Mouse (Mus musculus) right cerebral cortex, postnatal 25 days (tissue): ENCODE data around the gene Gsg1l.

Source experiments
- DNase-seq: peaks from one replicate; pipeline ENCODE4 v3.0.0; 2022

The Gsg1l gene

DNA sequence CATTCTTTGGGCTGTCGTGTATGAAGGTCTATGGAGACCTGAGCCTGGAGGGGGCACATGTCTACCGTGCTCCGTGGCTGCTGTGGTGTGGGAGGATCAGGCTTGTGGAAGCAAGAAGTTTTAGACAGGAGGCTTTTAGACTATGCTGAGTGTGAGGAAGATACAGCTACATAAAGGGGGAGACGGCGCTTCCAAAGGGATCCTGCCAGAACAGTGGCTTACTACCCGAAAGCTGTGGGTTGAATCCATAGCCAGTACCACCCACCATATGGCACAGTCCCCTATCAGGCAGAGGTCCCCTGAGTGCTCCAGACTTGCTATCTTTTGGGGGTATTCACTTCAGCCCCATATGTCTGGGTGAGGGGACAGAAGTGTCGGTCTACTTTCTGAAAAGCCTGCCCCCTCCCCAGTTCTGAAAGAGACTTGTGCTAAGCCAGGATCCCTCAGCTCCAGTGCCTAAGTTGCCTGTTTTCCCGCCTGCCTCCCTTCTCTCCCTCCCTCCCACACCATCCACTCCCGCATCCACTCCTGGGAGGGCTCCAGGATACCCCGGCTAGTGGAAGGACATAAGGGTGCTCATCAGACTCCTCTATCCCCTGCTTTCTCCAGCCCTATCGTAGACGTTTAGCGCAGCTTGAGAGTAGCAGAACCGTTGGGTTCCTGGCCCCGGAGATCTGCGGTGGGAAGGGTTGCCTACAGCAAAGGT, 1.1 kb downstream of the Gsg1l start:
- peak; percentile 46 for DNase-seq

- DNase-seq, result no peak
Measured at GRCm38 (mm10) chr7:126076935-126077334, 5.3 kb downstream of the Gsg1l start.

DNA sequence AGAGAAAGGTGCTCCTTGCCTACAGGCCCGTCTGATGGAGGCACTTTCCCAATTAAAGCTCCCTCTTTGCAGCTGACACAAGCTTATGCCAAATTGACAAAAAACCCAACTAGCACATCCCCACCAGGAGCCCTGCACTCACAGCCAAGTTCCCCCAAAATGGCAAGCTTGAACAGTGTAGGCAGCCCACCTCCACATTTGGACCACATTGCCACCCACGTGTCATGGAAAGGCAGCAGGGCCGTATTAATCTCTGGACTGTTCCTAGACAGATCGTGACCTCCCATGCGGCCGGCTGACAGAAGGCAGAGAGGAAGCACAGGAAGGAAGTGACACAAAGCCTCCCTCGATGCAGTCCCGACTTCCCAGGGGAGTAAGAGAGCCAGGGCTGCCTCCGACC, 7.2 kb downstream of the Gsg1l start:
- DNase-seq, result no peak

GRCm38 (mm10) chr7:126070321-126070720, 11.9 kb downstream of the Gsg1l start:
- no peak for DNase-seq

GRCm38 (mm10) chr7:126066777-126067176, 15.4 kb downstream of the Gsg1l start:
- DNase-seq, result peak; percentile 44

DNA sequence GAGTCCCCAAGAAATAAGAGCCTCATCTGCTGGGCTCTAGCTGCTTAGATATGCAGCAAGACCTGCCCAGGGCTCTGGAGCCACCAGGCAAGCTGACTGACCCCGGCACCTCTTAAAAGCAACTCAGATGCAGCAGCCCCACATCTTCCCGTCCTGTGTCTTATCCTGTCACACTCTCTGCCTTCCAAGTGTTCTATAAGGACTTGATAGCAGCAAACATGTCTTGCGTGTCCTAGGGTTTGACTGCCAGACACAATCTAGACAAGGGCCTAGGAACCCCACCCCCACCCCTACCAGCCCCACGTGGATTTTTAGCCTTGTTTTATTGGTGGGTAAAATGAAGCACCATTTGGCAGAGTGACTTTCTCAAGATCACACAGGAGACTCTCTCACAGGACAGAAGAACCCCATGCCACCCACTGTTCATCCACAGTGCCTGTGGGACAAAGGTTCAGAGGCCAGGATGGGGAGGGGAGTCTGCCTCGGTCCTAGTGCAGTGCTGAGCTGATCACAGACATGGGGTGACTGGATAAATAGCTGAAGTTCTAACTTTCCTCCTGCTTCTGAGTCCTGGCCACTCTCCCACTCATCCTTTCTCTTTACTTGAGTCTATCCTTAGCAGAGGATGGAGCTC, 16.9 kb downstream of the Gsg1l start:
- no peak for DNase-seq

DNA sequence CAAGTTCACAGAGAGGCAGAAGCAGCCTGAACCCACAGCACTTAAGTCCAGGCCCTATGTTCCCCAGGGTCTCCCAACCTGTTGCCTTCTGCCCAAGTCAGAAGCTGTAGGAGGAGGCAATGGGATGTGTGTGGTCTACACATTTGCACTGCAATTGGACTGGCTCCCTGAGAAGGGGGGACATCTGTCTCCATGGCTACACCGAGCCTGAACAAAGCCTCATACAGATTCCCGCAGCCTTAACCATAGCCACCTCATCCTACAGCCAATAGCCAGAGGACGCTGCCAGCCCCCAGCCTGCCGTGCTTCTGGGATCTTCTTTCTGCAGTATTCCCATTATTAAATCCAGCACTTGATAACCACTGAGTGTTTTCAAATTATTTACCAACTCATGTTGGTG, 20.0 kb downstream of the Gsg1l start:
- no peak for DNase-seq

GRCm38 (mm10) chr7:126058918-126059317, 23.3 kb downstream of the Gsg1l start:
- DNase-seq, result no peak

GRCm38 (mm10) chr7:126057332-126057914, 24.8 kb downstream of the Gsg1l start:
- DNase-seq, result no peak

DNA sequence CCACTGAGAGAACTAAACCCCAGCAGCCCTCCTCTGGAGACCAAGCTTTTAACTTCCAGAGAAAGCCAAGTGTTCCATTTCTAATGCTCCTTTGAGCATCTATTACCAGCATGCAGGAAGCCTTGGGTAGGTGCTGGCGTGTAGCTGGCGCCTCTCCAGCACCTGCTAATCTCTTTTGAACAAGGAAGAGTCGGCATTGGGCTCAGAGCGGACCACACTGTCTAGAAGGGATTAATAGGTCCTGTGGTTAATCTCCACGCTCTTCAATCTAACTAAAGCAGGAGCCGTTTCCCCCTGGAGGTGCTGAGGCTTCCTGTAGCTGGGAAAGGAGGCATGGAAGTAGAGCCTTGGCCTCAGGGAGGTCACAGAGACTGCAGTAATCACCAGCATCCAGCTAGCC, 27.6 kb downstream of the Gsg1l start:
- no peak for DNase-seq

DNA sequence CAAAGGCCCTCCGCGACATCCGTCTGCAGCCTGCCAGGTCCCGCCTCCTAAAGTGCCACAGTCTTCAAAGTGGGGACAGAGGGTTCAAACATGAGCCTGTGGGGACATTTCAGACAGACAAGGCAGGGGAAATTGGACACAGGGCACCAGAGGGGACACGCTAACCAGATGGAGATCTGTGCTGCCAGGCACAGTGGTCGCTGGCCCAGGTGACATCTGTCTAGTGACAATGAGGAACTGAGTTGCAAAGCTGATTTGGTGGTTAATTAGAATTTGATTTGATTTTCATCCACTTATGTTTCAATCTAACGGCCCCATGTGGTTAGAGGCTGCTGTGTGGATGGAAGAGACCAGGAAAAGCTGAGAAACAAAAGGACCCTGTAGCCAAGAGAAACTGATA, 28.6 kb downstream of the Gsg1l start:
- DNase-seq, result no peak

DNA sequence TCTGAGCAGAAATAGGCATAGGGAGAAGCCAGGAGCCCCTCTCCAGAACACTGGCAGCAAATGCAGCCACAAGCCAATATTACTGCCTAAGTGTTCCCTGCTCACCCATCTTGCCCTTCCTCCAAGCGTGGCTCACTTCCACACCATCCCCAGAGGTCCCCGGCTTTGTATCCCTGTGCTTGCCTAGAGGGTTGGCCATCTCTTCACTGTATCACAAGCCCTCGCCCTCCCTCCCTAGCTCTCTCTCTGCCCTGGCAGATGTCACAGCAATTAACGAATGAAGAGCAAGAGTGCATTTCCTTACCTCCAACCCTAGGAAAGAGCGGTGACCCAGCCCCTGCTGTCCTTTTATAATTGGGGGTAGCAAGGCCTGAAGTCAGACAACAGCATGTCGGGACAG, 30.3 kb downstream of the Gsg1l start:
- no peak for DNase-seq

DNA sequence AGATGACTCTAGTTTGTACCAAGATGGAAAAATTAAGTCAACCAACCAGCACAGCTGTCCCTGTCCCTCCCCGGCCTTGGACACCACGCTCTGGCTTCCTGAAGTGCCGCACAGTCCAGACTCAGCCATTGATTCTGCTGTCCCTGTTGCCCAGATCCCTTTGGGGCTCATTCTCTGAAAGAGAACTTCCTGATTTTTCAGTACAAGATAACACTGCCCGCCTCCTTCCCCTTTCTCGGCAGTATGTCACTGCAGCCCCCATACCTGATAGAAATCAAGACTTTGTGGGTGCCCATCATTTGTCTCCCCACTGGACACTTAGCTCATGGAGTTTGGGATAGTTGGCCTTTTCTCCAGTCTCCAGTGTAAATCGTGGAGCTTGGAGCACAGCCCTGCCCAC, 37.1 kb downstream of the Gsg1l start:
- DNase-seq, result no peak

GRCm38 (mm10) chr7:126042306-126042705, 39.9 kb downstream of the Gsg1l start:
- no peak for DNase-seq

DNA sequence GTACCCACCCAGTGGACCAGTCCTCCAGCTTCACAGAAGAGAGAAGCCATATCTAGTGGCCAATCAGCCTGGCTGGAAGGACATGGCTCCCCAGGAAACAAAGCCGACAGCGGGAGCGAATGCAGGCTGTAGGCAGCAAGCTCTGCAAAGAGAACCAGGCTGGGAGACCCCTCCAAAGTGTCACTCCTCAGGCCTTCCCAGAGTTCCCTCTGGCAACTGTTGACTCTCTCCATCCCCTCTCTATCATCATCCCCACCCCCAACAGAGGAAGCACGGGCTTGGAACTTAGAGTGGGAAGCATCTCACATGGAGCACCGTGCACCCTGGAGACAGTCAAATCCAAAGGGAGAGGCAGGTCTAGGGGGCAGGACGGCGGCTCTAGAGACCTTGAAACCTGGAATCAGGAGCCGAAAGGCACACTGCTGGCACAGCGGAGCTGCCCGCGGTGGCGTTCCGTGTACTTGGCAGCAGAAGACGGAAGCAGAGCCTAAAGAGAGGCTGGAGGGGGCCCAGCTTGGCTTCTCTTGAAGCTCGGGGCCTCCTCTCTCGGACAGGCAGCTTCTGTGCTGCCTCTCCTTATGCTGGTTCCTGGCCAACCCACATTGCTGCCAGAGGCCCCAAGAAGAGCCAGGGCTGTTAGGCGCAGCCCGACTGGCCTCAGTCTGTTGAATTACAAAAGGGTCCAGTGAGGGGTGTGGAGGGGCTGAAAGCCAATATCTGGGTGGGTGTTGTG, 41.3 kb downstream of the Gsg1l start:
- peak; percentile 52 for DNase-seq

- DNase-seq, result no peak
Measured at GRCm38 (mm10) chr7:126039847-126040246, 42.4 kb downstream of the Gsg1l start.

DNA sequence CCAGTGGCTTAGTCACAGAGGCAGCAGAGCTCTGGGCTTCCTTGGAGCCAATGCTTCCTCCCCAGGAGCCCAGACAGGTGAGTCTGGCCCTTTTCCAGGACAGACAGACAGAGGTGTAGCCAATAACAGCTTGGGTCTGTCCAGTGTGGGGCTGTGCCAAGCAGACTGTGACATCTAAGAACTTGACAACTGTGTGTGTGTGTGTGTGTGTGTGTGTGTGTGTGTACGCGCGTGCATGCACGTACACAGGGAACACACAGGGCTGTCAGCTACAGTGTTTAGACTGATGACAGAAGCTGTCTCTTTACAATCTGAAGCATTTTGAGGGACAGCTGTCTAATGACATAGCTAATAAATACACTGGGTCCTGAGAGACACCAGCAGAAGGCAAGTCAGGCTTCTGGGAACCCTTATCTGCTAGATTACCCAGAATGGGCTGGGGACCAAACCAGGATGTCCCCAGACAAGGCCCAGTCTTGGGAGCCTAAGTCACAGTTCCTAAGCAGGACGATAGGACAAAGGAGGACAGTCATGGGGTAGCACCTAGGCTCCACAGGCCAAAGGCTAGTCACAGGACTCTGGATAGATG, 42.9 kb downstream of the Gsg1l start:
- DNase-seq, result no peak

GRCm38 (mm10) chr7:126038366-126039246, 43.6 kb downstream of the Gsg1l start:
- peak; percentile 34 for DNase-seq

DNA sequence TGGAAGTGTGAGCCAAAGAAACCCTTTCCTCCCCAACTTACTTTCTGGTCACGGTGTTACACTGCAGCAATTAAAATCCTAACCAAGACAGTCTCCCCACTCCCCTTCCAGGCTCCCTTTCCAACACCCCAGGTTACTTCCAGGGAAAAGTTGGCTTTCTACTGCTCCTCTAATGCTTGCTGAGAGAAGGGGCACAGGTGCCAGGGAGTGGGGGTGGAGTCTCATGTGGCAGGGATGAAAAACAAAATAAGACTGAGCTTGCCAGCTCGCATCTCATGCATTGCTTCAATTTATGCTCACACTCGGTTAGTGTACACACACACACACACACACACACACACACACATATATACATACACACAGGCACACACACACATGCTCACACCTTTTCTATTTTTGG, 46.9 kb downstream of the Gsg1l start:
- DNase-seq, result no peak

GRCm38 (mm10) chr7:126032776-126033209, 49.4 kb downstream of the Gsg1l start:
- no peak for DNase-seq

DNA sequence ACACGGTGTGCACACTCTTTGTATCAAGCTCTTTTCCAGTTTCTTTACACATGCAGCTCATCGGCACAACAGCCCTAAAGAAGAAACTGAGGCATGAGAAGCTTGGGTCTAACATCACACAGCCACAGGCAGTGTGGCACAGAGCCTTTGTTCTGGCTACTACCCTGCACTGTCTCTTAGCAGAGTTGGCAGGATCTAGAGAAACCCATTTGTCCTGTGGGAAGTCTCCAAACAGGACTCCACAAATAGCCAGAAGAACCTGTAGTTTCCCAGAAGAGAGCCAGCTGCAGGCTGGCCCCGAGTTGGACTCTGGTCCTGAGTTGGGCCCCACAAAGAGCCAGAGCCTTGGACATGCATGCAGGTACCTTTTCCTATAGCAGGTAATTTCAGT, 49.9 kb downstream of the Gsg1l start:
- DNase-seq, result no peak
